Mouse (Mus musculus): ENCODE results near the gene Zfp61.
"Not testable (repeated sequence)": the region's sequence is repeated elsewhere in the genome, so short reads cannot be mapped to it uniquely, and the experiment has no call there.

Zfp61 gene

GRCm38 (mm10) chr7:24296386-24296785, 4.6 kb downstream of the Zfp61 start:
- no peak for DNase-seq

DNA sequence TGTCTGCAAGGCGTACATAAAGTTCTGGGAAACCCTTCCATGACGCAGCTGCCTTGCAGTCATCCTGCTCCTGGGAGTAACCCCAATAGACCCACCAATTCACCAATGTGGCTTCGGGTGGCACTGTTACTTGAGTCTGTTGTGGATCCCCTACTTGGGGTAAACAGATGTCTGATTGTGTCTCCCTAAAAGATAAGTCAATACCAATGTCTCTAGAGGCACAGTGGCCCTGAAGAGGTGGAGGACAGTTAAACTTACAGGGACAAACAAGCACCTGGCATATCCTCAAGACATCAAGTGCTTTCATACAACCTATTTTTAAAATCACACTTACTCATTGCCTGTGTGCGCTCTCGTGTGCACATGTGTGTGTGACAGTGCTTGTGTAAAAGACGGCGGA, 5.7 kb downstream of the Zfp61 start:
- no peak for DNase-seq

DNA sequence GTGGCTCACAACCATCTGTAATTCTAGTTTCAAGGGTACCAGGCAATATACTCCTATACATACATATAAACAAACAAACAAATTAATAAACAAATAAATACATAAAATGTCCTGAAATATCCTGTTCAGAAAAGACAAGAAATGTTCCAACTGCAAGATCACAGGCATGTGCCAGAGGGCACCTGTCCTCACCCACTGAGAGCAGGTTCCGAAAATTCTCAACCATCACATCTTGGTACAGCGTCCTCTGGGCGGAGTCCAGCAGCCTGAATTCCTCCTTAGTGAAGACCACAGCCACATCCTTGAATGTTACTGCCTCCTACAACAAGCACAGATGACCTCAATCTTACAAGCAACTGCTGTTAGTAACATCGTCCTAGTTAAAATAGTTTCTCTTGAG, 6.3 kb downstream of the Zfp61 start:
- no peak for DNase-seq

GRCm38 (mm10) chr7:24293061-24293851, 7.8 kb downstream of the Zfp61 start:
- DNase-seq, result no peak

DNA sequence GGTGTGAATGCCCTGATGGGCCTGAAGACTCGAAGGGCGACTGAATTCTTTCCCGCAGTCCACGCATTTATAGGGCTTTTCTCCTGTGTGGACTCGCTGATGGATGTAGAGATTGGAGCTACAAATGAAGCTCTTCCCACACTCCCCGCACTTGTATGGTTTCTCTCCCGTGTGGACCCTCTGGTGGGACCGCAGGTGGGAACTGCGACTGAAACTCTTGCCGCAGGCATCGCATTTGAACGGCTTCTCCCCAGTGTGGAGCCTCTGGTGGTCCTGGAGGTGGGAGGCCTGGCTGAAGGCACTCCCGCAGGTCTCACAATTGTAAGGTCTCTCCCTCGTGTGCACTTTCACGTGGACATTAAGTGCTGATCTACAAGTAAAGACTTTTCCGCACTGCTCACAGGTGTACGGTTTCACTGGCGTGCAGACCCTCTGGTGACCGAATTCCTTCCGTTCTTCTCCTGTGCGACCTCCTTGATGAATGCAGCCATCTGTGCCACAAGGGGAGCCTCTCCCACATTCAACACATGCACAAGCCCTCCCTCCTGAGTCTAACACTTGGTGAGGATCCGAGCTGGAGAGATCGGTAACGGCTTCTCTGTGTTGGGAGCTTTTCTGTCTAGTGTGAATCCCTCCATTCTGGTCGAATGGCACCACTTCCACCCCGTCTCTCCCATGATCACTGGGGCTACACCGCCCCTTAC, 9.5 kb downstream of the Zfp61 start:
- no peak for DNase-seq

- no peak for DNase-seq
Measured at GRCm38 (mm10) chr7:24290106-24290693, 10.8 kb downstream of the Zfp61 start.

- DNase-seq, result no peak
Measured at GRCm38 (mm10) chr7:24288512-24288911, 12.5 kb downstream of the Zfp61 start.

GRCm38 (mm10) chr7:24287670-24288069, 13.4 kb downstream of the Zfp61 start:
- DNase-seq, result no peak

DNA sequence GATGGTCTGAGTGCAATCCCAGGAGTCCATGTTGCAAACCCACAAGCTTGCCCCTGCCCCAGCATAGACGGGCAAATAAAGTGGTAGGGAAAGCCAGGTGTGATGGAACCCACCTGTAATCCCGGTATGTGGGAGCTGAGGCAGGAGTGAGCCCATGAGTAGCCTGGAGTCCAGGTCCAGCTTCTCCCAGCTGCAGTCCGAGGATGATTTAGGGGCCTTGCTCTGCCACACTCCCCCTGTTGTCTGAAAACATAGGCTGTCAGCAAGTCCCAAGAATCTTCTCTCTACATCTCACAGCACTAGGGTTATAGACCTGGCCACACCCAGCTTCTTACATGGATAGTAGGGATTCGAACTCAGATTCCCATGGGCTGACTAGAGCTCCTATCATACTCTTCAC, 14.1 kb downstream of the Zfp61 start:
- no peak for DNase-seq

DNA sequence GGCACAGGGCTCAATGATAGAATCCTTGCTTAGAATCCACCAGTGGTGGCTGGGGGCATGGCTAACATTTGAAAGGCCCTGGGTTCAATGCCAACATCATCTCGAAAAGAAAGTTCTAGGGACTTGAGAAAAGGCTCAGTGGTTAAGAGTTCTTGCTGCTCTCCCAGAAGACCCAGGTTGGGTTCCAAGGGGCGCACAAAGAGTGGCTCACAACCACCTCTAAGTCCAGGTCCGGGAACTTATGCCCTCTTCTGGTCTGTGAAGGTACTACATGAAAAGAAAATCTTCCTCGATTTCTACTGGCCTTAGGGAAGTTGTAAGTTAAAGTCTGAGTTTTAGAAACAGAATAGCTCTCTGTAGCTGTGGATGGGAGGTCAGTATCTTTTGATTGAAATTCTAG, 14.9 kb downstream of the Zfp61 start:
- no peak for DNase-seq

DNA sequence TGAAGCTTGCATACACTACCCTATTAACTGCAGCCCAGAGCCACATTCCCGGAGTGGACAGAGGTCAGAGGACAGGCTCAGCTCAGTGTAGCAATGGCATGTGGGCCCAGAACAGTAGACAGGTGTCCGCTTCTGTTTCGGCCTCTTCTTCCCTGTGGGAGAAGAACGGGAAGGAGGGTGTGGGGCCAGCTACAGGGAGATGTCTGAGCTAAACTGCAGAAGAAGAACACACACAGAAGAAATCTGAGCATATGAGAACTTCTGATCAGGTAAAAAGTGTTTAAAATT, 20.2 kb downstream of the Zfp61 start:
- DNase-seq, result no peak

DNA sequence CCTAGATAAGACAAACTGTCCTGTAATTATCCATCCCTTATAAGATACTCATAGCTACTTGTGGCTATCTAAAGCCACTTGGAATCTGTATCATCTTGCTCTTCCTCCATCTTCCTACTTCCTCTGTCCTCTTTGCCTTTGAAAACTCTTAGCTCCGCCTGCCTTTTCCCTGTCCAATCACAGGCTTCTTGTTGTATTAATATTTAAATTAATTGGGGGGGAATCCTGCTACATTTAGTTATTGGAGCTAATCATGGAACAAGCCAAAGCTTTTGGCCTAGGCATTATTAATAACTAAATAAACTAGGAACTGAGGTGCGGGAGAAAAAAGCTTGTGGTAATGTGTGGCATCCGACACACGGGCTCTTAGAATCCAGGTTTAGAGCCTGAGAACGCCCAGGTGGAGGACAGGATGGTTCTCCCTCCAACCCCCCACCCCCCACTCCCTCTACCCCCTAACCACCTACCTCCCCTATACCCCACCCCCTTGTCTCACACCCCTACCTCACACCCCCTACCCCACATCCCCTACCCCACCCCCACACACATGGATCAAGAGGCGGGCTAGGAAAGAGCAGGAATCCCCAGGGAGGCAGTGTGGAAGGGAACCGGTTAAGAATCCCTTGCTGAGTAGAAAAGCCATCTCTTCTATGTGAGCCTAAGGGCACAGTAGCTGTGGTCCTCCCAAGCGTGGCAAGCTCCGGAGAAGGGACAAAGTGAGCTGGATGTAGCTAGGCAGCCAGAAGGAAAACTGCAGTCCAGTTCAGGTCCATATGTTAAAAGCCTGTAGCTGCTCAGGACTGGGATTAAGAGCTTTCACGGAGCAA, 20.8 kb downstream of the Zfp61 start:
- no peak for DNase-seq

DNA sequence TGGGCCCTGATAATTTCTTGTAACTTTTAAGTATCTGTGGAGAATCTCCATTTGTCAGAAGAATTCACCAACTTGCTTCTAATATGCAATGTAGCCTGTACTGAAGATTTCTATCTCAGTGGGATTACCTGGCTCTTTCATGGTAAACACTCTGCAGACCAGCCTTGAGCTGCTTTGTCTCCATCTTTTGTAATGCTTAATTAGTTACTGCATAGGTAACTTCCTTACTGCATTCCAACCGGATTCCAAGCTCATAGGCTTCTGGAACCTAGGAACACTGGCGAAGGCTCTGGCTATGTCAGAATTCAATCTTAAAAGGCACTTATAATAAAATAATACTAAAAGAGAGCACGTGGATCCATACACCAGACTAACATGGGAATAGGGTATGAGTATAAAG, 22.3 kb downstream of the Zfp61 start:
- not testable (repeated sequence) for DNase-seq

- DNase-seq, result no peak
Measured at GRCm38 (mm10) chr7:24274456-24274855, 26.6 kb downstream of the Zfp61 start.

DNA sequence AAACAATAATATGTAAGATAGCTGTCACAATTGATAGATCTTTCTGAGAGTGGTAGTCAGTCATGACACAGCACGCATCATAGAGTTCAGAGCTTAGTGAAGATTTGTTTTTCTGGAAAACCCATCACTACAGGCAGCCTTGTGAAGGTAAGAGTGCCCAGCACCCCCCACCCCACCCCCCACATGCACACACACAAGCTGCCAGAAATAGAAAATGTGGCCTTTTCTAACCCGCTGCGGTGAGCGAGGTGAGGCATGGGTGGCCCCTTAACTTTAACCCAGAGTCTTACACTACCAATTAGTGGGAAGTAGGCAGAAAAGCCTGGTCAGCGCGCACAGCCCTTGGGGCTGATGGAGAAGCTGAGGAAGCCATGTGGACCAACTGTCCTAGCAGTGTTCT, 29.8 kb downstream of the Zfp61 start:
- DNase-seq, result no peak

DNA sequence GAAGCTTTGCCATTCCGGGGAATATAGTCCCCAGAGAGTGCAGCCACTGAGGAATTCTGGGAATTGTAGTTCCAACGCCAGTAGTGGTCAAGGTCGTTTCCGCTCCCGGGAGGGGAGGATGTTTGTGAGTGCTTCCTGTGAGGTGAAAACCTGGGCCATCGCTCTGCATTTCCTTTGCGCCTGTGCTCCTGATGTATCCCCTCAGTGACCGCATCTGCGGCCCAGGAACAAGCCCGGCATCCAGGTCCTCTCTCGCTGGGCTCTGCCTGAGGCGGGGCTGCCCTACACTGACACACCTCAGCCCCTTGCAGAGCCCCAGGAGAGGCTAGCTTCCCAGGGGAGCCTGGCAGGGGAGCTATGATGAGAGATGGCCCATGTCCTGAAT, 30.8 kb downstream of the Zfp61 start, which contains the start of gene Zfp93:
TSS of gene Zfp93 (plus strand) at position 133 of the 385 bp plus-strand sequence.
- peak; percentile 82 for DNase-seq

- no peak for DNase-seq
Measured at GRCm38 (mm10) chr7:24269667-24270287, 31.3 kb downstream of the Zfp61 start.

DNA sequence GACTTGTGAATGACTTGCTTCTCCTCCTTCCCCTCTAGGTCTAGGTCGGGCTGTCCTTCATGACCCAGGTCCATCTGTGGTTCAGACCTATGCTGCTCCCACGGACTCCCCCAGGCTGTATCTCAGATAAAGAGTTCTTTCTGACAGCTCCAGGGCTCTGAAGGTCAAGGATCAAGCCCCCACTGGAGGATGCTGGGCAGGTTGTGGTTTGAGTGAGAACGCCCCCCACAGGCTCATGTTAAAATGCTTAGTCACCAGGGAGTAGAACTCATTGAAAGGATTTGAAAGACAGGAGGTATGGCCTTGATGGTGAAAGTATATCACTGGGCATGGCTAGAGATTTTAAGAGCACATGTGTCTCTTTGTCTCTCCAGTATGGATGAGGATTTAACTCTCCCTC, 31.8 kb downstream of the Zfp61 start:
- no peak for DNase-seq

GRCm38 (mm10) chr7:24268176-24269155, 32.6 kb downstream of the Zfp61 start:
- no peak for DNase-seq

DNA sequence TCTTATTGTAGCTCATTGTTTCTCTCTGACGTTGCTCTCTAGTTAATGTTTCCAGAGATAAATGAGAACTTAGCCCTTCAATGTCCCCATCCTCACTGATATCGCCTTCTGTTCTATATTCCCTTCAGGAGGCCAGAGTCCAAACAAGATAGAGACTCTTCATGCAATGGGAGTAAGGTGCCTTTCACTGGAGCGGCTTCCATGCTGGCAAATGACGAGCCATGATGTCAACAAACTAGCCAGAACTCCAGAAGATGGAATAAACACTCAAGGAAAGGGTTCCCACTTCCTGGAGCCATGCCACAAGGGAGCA, 41.1 kb downstream of the Zfp61 start:
- no peak for DNase-seq

GRCm38 (mm10) chr7:24259306-24259999, 41.6 kb downstream of the Zfp61 start:
- DNase-seq, result no peak

Measured in kidney, postnatal 10 days (tissue).